Mouse (Mus musculus) urinary bladder, postnatal 36 days (tissue): ENCODE measurements around the gene N4bp2l2.
A peak's percentile ranks its signal among the peaks of the same experiment; 100 is the strongest.
"Not testable (repeated sequence)": the region's sequence is repeated elsewhere in the genome, so short reads cannot be mapped to it uniquely, and the experiment has no call there.

Experiments used
- DNase-seq, 2 experiments: peaks; one replicate each; pipeline ENCODE4 v3.0.0; 2022; ENCODE audit warnings: low spot score in 2 of 2, mixed read lengths in 1 of 2

Gene N4bp2l2

DNA sequence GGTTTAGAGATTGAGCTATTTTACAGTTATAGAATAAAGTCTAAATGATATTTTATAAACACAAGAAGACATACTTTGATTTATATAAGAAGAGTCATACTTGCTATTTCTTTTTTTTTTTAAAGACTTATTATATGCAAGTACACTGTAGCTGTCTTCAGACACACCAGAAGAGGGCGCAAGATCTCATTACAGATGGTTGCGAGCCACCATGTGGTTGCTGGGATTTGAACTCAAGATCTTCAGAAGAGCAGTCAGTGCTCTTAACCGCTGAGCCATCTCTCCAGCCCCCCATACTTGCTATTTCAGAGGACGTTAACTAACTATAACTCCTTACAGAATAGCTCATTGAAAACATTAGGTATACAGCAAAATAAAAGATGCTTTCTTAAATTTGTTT is 22.6 kb downstream of the N4bp2l2 start:
- not testable (repeated sequence) for DNase-seq

DNA sequence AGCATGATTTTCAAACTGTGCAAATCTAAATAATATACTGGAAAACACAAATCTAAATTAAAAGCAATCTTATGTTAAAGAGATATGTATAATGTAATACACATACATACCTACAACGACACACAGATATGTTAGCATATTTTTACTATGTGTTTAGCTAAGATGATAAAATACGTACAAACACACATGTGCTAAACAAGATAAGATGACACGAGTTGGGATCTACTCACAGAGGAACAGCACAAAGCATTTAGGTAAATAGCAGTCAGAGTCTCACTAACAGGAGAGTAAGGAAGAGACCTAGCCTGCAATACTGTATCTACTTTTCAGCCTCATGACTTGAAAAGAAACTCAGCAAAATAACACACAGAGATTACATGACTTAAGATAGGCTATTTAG is 24.5 kb downstream of the N4bp2l2 start:
- no peak for DNase-seq

DNA sequence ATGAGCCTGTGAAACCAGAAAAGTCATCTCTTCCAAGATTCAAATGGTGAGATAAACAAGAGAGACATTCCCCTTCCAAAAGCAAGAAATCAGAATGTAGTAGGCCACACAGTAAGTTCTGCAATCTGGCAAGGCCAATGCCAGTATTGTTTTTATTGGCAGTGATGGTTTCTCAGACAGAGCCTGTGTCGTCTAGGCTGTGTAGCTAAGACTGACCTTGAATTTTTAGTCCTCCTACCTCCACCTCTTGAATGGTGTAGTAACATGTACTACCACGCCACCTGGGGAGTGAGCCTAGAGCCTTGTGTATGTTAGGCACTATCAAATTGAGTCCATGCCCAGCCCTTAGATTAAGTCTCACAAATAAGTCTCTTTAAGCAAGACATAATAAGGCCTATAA is 36.3 kb downstream of the N4bp2l2 start:
- DNase-seq, result no peak

DNA sequence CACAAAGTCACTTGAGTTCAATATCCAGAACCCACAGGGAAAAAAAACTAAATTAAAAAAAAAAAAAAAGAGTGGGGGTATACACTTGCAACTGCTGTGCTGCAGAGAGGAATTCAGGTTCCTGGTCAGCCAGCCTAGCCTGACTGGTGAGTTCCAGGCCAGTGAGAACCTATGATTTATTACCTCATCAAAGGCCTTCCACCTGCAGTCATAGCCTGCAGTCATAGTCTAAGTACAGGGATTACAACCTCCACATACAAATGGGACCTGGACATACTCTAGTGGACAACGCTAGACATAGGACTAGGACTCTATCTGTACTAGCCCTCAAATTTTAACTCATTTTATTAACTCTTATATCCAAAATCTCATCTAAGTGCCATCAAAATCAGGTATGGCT is 36.7 kb downstream of the N4bp2l2 start:
- peak in 1 of 2 experiments; percentile 19 for DNase-seq

DNA sequence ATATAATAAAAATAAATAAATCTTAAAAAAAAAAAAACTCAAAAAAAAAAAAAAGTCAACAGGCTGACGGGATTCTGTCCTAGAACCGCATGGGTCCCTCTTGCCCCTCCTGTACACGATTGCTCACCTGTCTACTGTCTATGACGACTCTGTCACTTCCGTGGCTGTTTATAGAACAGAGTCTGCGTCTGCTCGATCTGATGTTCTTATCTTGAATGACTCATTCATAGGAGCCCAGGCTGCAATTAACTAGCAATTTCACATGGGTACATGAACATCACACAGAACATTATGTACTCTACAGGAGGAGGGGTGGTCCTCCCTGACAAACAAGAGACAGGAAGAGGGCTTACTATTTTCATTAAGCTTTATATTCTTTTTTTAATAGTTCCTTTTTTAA is 40.5 kb downstream of the N4bp2l2 start:
- no peak for DNase-seq

DNA sequence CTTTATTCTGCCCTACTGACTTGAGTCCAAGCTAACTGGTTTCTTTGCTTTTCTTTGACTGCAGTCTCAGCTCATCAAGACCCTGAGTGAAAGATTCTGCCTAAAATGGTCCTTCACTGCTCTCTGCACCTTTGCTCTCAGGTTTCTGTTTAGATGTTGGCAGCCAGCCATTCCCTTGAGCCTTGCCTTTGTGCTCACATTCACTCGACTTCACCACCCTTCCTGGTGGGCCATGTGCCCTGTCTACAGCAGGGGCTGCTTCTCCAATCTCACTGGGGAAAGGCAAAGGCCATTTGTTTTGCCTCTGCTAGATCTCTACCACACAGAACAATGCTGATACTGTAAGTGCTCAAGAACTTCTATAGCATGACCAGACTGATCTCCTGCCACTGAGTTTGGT is 43.2 kb downstream of the N4bp2l2 start:
- no peak for DNase-seq

DNA sequence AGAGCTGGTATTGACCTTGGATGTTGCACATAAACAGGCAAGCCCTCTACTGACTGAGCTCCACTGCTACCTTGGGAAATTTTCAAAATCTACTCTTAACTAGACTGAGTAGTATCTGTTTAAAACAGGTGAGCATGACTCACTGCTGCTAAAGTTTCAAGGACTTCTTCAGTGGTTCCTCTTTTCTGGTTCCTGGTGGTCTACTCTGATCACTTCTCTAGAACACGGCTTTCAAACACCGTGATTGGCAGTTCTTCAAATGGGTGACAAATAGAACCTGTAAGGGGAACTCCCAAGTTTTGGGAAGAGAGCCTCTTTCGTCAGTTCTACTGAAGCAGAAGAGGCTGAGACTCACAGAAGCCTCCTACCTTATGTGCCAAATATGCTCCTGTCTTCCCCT is 44.4 kb downstream of the N4bp2l2 start:
- no peak for DNase-seq

DNA sequence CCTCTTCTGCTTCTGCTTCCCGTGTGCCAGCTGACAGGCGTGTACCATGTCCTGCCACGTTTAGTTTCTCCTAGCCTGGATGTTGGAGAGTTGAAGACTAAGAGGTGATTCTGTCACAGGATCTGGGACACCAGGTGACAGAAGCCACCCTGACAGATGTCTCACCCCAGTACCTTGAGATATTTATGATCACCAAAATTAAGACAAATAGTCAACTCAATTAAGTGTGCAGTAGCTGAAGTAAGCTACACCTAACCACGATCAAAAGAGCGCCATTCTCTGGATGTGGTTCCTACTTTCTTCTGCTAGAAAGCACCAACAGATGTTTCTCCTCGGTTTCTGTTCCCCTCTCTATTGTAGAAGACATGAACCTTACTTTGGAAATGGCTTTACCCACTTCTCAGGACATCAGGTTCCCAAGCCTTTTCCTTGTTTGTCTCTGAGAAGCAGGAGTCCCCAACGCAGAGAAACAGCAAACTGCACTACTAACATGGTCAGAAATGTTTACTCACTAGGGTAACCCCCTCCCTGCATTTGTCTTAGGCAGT is 45.3 kb downstream of the N4bp2l2 start:
- no peak for DNase-seq

DNA sequence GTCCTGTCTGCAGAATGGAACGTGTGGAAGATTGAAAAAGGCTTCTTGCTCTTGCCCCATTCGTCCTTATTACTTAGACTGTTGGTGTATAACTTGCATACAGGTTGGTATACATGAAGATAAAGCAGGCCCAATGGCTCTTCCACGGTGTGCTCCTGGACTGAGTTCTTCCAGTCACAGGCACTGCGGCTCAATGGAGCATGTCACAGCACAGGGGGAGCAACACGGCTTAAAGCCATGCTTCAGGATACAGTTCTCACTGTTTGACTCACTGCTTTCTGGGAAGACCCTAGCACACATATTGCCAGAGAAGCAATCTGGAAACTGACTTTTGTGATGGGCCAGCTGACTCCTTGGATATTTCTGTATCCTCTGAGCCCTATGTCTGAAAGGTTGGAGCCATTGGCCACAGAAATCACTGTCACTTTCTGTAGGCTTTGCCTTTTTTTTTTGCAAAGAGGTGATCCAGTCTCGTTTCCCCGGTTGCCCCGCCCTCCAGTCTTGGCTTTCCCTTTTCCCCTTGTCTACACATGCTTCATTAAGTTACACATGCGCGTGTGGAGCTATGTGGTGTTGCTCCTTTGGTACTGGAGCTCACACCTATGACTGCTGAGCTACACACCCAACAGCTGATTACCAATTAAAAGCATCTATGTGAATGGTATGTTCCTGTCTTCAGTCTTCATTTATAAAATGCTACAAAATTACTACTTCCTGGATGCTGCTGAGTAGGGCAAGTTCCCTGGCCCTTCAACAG is 47.2 kb downstream of the N4bp2l2 start:
- DNase-seq, result no peak

DNA sequence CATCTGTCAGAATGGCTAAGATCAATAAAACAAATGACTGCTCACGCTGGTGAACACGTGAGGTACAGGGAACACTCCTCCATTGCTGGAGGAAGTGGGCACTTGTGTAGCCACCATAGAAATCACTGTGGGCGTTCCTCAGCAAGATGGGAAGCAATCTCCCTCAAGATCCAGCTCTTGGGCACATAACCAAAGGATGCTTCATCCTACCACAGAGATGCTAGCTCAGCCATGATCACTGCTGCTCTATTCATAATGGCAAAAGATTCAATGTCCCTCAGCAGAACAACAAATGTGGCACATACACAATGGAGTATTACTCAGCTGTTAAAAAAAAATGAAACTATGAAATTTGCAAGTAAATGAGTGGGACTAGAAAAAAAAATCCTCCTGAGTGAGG is 49.3 kb downstream of the N4bp2l2 start:
- no peak for DNase-seq

DNA sequence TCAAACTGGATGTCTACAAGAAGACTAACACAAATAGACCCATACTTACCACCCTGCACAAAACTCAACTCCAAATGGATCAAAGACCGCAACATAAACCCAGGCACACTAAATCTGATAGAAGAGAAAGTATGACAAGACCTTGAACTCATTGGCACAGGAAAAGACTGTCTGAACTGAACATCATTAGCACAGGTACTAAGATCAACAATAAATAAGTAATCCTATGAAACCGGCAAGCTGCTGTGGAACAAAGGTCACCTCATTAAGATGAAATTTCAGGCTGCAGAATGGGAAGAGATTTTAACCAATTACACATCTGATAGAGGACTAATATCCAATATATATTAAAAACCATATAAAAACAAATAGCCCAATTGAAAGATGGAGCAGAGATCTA is 49.8 kb downstream of the N4bp2l2 start:
- DNase-seq, result no peak

DNA sequence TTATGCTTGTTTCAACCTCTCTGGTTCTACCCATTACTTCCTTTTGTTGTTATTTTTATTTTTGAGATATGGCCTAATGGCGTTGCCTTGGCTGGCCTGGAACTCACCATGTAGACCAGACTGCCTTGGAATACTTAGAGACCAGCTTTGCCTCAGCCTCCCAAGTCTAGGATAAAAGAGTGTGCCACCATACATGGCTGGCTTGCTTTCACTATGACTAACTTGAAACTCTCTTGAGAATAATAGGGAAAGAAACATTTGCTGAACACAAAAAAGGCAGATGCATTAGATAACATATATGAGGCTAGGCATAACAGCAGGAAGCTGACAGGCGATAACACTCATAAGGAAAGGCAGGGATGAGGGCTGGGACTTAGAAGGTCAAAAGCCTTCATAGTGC is 51.9 kb downstream of the N4bp2l2 start:
- DNase-seq, result no peak

DNA sequence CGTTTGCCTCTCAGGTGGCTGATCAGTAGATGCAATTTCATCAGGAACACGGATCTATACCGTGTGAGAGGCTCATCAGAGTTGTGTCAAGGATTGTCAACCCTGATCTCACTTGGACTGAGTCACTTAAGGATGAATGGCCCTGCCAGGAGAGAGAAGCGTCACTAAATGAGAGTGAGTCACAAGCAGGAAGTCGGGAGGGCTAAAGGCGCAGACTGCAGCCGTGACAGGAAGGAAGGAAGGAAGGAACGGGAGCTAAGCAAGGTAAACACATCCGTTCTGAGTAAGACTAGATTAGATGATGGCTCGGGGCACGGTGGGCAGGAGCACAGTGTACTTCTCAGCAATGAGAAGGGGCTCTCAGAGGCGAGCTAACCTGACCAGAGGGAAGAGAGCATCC is 54.3 kb downstream of the N4bp2l2 start:
- DNase-seq, result no peak

DNA sequence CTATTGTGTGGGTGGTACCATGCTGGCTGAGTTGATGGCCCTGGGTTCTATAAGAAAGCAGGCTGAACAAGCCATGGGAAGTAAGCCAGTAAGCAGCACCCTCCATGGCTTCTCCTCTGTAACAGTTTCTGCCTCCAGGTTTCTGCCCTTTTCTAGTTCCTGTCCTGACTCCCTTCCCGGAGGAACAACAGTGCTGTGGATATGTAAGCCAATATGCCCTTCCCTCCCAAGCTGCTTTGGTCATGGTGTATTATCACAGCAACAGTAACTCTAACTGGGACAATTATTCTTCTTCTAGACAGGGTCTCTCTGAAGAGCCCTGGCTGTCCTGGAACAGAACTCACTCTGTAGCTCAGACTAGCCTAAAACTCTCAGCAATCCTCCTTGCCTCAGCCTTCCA is 54.8 kb downstream of the N4bp2l2 start:
- DNase-seq, result no peak

DNA sequence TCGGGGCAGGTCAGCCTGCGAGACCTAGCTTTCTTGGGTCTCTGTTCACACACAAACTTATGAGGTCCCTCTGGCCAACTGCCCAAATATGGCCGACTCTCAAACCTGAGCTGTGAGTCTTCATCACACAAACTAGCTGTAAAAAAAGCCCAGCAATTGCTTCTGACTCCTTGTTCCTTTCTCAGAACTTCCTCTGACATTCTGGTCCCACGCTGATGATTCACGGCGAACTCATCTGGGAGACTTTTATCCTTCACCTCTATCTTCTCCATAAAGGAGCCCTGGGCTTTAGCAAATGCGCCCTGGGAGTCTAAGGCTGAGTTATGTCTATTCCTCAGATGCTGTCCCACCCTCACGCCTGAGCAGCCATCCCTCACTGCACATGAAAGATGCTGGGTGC is 58.4 kb downstream of the N4bp2l2 start:
- DNase-seq, result no peak

DNA sequence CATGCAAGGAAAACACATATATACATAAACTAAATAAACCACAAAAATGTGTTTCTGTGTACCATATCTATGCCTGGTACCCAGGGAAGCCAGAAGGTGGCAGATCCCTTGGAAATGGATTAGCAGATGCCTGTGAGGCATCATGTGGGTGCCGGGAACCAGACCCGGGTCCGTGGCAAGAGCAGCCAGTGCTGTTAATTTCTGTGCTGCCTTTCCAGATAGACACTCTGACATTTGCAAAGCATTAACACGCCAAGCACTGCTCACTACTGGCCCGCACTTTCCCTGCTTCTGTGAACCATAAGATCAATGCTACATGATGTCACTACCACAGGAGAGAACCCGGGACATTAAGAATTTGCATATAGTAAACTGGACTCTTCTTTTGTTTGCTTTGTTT is 59.9 kb downstream of the N4bp2l2 start:
- DNase-seq, result no peak

DNA sequence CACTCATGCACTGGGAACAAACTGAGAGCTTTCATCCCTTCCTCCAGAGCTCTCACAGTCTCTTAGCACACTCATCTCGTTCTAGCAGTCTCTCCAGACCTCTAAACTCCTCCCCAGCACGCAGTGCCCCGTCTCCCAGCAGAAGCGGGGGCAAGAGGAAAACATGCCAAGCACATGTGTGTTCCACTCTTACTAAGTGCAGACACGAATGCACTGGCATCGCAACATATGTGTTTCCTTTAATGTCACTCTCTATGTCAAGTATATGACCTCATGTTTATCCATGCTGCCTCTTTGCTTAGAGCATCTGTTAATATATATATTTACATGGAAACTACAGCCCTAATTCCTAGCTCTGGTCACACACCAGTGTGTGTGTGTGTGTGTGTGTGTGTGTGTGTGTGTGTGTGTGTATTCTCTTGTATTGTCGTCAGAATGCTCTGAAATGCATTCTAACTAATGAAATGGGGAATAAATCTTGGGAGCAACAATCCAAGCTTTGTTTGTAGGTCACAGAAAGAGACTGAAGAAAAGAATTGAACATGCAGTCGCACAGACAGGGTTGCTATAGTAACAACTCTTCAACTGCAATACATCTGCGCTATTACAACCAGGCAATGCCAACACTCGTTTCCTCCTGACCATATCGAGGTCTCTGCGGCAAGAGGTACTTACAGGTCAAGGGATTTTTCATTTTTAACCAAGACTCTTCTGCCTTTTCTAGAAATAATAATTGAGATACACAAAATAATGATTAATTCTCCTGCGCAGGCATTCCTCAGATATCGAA is 64.3 kb downstream of the N4bp2l2 start:
- no peak for DNase-seq

DNA sequence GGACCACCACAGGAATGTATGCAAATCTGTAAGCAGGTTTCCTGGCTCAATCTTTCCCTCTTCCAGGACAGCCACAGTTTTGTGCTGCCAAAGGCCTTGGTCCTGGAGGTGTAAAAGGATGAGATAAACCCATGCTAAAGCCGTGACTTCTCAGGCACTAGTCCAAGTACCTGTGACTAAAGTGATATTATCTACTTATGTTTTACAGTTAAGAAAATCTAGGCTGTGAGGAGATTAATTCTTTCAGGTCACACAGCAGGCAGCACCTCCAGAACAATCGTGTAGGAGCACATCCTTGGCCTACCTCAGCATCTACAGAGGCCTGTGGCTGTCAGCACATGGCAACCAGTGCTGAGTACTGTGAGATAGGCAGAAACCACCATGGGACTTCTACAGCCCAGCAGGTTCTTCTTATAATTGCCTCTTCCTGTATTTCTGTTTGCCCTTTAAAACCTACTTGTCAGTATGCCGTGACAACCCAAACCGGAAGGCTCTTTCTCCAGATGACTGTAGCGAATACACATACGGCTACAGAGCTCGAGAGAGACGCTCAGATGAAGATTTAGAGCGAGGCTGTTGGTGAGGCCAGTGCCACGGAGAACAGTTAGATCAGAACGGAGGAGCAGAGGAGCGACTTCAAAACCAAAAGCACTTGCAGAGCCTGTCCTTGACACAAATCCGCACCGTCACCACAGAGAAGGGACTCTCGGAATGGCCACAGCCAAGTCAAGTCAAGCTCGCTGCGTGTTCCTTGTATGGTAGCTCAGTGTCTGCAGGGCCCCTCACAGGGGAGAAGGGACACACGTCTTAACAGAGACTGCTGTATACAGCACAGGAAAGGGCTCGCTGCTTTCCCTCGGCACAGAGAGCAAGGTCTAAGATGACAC is 65.2 kb downstream of the N4bp2l2 start:
- no peak for DNase-seq

DNA sequence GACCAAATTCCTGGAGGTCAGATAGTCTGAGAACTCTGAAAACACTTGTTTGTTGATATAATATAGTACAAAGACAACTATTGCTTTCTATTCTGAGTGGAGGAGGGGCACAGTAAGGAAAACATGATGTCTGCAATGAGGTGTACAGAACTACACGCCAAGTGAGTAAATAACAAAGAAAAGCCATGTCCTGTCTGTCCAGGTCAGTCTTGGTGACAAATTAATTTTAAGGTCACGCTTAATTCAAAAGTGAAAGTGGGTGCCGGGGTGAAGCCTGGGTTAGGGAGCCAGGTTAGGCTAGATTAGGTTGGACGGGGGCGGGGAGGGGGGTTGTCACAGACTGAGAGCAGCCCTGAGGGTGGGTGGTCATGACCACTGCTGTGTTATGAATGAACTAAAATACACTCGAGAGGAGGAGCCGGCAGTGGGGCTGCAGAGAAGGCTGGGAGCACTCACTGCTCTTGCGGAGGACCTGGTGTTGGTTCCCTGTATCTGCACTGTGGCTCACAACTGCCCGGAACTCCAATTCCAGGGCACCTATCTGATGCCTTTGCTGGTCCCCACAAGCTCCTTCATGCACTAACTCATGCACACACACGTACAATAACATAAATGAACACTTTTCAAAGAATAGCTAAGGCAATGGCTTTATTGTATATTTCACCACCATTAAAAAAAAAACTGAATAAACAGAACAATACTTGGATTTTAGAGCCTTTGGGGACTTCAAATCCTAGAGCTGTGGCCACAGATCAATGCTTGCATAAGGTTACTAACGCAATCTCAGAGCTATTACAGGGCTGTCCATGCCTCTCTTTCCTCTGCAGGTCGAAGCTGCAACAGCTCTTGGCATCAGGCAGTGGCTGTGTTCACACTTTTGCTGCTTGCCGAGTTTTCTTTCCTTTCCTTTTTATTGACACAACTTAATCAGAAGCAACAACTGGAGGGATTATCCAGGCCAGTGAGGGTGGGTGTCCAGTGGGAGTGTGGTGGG is 66.4 kb downstream of the N4bp2l2 start:
- no peak for DNase-seq

DNA sequence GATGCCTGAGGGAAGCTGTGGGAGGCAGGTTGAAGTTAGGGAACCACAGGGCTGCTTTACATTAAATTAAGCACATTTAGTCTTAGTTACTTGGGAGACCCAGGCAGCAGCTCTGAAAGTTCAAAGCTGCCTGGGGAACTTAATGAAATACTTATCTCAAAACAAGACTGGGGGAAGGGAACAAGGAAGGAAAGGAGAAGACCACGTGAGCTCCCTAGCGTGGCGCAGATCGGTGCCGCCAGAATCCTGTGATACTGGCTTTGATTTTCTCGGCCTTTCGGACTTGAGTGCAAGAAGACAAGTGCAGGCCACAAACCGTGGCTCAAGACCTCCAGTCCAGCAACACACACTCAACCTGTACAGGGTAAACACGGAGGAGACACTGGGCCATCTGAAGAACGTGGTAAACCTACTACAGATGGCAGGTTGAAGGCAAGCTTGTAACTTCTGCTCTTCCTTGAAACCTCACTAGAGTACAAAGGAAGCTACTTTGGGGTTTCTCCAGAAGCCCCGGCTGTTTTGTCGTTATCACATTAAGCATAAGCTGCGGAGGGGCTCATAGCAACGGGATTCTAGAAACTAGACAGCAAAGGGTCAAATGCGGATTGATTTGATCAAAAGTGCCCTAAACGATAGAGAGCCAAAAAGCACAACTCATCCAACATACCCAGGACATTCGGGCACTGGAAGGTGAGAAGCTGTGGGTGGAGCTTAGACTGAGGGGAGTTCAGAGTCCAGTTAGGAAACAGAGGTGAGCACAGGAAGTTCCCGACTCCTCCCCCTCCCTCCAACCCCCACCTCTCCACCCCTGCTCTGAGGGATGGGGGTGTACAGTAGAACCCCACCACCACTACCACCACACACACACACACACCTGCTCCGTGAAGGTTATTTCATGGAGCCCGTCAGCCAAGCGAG is 67.5 kb downstream of the N4bp2l2 start:
- no peak for DNase-seq
